Mouse (Mus musculus): Measurements from ENCODE around the gene Tecpr2. TPM values are rescaled to one million over a fixed set of nuclear protein-coding genes. Genes with fewer than 3 reads are reported as not detected.
A peak's percentile ranks its signal among the peaks of the same experiment; 100 is the strongest.
"Not testable (repeated sequence)": the region's sequence is repeated elsewhere in the genome, so short reads cannot be mapped to it uniquely, and the experiment has no call there.

Tecpr2 gene
- 4.5 and 5.7 TPM in 2 replicates for total RNA-seq (2014; fragmentation: Nextera tagmentation)
- total RNA-seq (2017), result 3.7 and 5.5 TPM in 2 replicates

DNA sequence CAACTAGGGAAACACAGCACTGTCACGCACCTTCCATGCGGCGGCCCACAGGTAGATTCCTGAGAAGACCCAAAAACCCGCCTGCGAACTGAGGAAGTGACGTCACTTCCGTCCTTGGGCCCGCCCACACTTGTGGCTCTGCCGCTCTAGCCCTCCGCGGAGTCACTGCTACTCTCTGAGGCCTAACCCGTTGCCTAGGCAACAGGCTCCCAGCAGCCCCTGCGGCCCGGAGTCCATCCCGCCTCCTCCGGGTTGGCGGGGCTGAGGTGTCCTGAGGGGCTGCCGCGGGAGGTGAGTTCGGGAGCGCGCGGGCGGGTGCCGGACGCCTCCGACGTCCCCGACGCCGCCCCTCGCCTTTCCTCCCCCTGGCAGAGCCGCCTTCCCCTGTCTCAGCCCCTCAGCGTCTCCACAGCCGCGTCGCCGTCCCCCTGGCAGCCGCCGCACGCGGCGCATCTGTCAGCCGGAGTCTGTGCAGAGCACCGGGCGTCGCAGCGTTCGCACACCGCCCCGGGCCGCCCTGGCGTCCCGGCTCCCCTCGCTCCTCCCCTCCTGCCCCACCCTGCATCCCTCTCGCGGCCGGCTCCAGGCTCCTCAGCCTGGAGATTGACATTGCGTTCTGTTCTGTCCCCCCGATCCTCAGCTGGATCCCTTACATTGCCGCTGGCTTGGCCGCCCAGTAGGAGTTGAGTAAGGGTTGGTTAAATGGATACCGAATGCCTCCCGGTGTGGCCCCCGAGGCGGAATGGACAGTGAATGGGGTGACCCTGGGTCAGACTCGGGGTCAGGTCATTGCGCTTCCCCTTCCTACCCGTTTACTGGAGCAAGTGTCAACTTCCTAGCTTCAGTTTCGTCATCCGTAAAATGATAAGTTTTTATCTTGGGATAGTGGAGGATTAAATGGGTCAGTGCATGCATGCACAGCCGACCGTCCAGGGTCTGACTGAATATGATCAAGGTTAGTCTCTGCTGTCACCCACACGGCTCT lies at the start of gene Tecpr2, which contains the start of gene Cinp:
Tecpr2 (plus strand) TSS at position 229 of the 985 bp plus-strand sequence.
Cinp (minus strand) TSS at position 110 of the 985 bp plus-strand sequence.
- peak; percentile 93 for ATAC-seq (replicated peaks; ENCODE audit: low FRiP score, low TSS enrichment, poor library complexity, severe bottlenecking)

DNA sequence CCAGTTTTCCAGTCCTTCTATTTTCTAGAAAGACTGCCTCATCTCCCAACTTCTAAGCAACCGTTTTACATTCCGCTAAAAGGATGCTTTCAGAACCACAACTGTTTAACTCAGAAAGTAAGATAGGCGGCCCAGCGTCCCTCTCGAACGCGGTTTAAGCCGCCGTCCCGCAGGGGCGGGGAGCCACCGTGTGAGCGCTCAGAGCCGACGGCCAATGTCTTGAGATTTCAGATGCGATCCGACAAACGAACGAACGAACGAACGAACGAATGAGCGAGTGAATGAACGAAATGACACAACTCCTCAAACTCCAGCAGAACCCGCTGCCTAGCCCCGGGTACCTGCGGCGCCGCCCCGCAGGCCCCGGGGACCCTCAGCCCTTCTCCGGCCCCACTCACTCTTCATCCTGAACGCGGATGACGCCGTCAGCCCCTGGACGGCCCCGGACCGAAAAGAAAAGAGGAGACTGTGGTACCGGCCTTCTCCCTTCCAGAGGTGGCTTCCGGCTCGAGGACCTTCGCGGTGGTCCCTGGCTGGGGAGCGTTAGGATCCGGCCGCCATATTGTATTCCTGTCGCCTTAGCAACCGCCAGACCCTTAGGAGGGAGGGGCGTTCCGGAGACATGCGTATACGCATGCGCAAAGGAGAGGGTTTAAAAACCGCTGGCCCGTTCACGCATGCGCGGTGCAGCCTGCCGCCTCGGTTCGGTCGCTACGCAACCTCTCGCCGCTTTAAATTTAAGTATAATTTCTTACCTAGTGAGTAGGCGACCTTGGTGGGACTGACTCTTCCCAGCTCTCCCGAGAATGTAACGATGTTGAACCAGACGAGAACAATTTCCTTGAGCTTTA lies 48.5 kb upstream of the Tecpr2 start, which contains the start of gene Mok:
Mok (minus strand) TSS at position 592 of the 851 bp plus-strand sequence.
- ATAC-seq (replicated peaks; ENCODE audit: low FRiP score, low TSS enrichment, poor library complexity, severe bottlenecking), result peak; percentile 53

DNA sequence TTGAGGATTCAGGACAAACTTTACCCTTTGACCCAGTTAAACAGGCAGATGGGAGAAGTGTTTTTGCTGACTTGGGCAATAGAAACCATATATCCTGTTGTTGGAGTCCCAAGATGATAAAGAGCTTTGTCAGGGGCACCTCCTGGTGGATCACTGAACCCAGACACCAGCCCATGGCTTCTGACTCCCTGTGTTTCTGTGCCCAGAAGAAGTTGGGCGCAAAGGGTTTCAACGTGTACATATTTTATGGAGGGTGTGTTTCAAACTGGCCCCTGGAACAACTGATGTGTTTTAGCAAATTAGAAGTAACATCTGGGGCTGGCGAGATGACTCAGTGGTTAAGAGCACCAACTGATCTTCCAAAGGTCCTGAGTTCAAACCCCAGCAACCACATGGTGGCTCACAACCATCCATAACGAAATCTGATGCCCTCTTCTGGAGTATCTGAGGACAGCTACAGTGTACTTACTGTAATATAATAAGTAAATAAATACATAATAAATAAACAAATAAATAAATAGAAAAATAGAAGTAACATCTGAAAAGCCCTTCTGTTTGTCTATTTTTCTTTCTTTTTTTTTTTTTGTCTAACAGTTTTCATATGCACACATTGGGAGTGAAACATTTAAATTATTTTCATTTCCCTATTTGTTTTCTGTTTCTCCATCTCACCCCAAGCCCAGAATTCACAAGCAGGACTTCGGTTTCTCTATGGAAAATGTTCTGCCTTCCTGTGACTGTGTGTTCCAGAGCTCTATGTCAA lies 47.2 kb upstream of the Tecpr2 start:
- ATAC-seq (replicated peaks; ENCODE audit: low FRiP score, low TSS enrichment, poor library complexity, severe bottlenecking), result no peak

GRCm38 (mm10) chr12:110843194-110844048 lies 45.6 kb upstream of the Tecpr2 start:
- ATAC-seq (replicated peaks; ENCODE audit: low FRiP score, low TSS enrichment, poor library complexity, severe bottlenecking), result peak; percentile 58

DNA sequence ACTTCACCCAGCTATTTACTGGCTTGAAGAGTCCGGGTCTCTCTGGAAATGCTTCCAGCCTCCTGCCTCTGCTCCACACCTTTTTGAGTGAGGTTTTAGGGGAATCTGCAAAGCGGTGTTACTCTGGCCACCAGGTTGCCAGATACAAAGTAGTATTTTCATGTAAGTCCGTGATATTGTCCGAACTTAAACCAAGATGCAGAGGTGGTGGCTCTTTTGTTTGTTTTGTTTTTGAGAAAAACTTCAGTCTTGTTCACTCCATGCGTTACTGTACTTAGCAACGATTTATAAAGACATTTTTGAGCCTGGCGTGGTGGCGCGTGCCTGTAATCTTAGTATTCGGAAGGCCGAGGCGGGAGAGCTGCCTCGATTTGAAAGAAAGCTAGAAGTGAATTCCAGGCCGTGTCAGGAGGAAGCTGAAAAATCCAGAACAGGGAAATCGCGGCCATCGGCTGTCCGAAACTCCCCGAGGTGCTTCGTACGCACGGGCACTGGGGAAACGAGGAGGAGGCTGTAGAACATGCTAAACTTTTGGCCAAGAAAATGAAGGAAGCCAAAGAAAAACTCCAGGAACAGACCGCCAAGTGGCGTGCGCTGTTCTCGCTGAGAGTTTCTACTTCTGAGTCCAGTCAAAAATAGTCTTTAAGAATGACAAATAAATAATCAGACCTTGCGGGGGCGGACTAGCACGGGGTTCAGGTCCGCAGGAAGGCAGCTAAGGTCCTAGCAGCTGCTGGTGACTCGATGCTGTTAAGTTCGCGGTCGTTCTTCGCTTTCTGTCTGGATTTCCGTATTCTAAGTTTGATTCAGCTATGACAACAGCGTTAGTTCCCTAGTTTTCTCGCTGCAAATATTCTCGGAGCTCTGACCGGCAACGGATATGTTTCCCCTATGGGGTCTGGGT lies 44.6 kb upstream of the Tecpr2 start:
- peak; percentile 19 for ATAC-seq (replicated peaks; ENCODE audit: low FRiP score, low TSS enrichment, poor library complexity, severe bottlenecking)

DNA sequence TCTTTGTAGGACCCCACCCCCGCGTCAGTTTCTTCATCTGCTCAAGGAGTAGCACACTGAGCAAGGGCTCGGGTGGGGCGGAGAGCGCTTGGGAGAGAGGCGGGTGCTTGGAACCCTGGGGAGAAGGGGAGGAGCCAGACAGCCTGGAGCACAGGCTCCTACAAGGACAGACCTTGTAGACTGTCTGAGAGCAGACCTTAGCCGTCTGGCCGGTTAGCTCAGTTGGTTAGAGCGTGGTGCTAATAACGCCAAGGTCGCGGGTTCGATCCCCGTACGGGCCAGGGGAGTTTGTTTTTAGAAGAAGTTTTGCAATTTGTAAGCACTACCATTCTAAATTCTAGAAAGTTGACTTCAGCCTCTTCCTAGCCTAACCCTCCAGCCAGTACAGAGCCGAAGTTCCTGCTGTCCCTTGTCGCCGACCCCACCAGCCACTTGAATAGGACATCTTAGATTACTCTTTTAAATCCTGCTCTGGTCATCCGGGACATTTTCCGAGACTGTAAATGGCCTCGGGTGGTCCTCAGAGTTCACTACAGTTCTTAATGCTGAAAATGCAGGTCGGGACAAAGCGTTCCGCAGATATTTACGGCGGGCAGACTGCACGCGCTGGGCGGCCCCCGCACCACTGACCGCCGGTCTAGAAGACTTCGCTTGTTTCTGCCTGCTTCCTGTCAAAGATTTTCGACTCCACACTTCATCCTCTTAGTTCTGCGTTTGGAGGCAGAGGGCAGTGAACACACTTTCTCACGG lies 43.8 kb upstream of the Tecpr2 start:
- ATAC-seq (replicated peaks; ENCODE audit: low FRiP score, low TSS enrichment, poor library complexity, severe bottlenecking), result peak; percentile 80

DNA sequence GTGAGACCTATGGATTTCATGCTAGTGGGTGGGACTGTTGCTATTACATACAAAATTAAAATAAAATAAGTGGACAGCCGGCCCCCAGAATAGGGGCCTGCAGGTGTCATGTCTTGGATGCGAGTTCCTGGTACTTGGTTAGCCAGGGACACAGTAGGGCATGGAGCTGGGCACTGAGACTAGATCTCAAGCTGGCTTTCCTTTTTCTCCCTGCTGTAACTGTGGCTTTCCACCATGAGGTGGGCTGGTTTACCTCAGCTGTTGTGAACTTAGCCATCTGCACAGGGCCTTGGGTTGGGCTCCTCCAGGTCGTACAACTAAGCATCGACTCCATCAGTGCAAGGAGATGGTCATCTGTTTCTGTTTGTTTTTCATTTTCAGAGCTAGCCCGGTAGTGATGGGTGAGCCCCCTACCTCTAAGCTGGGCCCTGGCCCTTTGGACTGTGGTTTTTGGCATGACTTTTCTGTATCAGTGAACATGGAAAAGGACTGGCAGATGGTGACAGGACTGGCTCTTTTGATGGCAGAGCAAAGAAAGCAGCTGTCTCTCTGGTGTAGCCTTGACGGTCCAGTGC lies 42.8 kb upstream of the Tecpr2 start:
- ATAC-seq (replicated peaks; ENCODE audit: low FRiP score, low TSS enrichment, poor library complexity, severe bottlenecking), result no peak

- ATAC-seq (replicated peaks; ENCODE audit: low FRiP score, low TSS enrichment, poor library complexity, severe bottlenecking), result peak; percentile 46
These were observed 38.8 kb upstream of the Tecpr2 start, which contains the start of gene Zfp839 for GRCm38 (mm10) chr12:110850010-110850928. TSS of gene Zfp839 (plus strand) at chr12:110850253.

DNA sequence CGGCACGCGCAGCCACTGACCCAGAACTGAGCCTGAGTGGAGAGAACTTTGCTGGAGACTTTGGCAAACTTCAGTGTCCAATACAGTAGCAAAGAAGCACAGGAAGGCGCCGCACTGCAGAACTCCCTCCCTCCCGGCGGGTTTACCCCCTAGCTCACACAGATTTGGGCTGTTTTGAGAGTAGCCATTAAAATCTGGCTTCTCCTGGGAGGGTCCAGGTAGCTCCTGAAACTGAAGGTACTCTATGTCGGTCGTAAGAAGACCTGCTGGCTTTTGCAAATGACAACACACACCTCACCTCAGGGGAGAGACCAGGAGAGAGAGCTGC lies 38.2 kb upstream of the Tecpr2 start:
- ATAC-seq (replicated peaks; ENCODE audit: low FRiP score, low TSS enrichment, poor library complexity, severe bottlenecking), result no peak

- peak; percentile 80 for ATAC-seq (replicated peaks; ENCODE audit: low FRiP score, low TSS enrichment, poor library complexity, severe bottlenecking)
These were observed 37.6 kb upstream of the Tecpr2 start for GRCm38 (mm10) chr12:110851414-110851813.

- ATAC-seq (replicated peaks; ENCODE audit: low FRiP score, low TSS enrichment, poor library complexity, severe bottlenecking), result no peak
These were observed 37.1 kb upstream of the Tecpr2 start for GRCm38 (mm10) chr12:110851923-110852322.

GRCm38 (mm10) chr12:110854786-110855737 lies 34.0 kb upstream of the Tecpr2 start:
- ATAC-seq (replicated peaks; ENCODE audit: low FRiP score, low TSS enrichment, poor library complexity, severe bottlenecking), result no peak

DNA sequence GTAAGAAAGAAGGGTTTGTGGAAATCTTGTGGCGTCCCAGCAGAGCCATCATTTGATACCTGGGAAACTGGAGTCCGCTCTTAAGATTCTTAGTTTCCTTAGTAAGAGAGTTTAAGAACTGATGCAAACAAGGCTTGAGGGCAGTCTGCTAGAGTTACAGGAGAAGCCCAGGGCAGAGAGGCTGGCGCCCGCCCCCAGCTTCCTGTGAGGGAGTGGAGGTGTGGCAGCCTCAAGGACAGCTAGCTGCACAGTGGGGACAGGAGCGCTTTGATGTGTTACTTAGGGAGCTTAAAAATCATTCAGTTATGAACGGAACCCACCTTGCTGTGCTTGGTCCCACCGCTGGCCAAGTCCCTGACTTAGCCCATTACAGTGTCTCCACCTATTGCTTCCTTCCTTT lies 31.9 kb upstream of the Tecpr2 start:
- ATAC-seq (replicated peaks; ENCODE audit: low FRiP score, low TSS enrichment, poor library complexity, severe bottlenecking), result 0 out of 2 replicates have a peak, but pooled peaks have one; percentile 43

- not testable (repeated sequence) for ATAC-seq (replicated peaks; ENCODE audit: low FRiP score, low TSS enrichment, poor library complexity, severe bottlenecking)
These were observed 30.4 kb upstream of the Tecpr2 start for GRCm38 (mm10) chr12:110858681-110859080.
